Comparison of ENCODE assay signal across 9 mouse cellular contexts in the genomic region with DNA sequence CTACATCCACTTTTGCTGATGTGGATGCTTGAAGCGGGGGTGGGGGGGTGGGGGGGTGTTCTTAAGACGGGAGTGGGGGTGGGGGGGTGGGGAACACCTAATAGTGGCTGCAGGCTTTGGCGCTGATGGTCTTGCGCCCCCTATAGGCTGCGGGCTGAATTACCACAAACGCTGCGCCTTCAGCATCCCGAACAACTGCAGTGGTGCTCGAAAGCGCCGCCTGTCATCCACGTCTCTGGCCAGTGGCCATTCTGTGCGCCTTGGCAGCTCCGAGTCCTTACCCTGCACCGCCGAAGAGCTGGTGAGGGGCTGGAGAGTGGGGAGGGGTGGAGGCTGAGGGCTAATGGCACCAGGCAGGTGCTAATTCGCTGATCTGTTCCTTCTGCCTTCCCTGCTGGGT. TPM values are rescaled to one million over a fixed set of nuclear protein-coding genes. Genes with fewer than 3 reads are reported as not detected.
DNase-seq lines count a peak whose midpoint lies in the region; ATAC-seq and TF ChIP-seq lines count a peak whose summit lies in the region.
"Had no signal": no experiment of that assay in that cellular context is flagged by ENCODE, and none has a peak within 500 bp of the region (broad histone marks: within the 10 kb centered on the region; RNA-seq: fewer than 3 reads in every experiment).

No protein-coding gene starts in this region.

- no peak overlapping the region for H3K9ac ChIP-seq in intestine, embryonic 15.5 days
- H3K9ac ChIP-seq: heart, embryonic 15.5 days had no signal

- H3K27ac ChIP-seq in heart, embryonic 10.5 days: no peak overlapping the region
- no peak overlapping the region for H3K27ac ChIP-seq in olfactory bulb, adult 2 months (ENCODE audit: insufficient read depth, low read depth, low read length)
- H3K27ac ChIP-seq in intestine, embryonic 15.5 days: no peak overlapping the region
- H3K27ac ChIP-seq: heart, embryonic 15.5 days had no signal

- peak; percentile 33 for DNase-seq in heart, adult 8-10 months (ENCODE audit: low spot score)
- no peak for DNase-seq in heart, embryonic 10.5 days (ENCODE audit: low spot score)
- peak; percentile 45 to 48 for DNase-seq in CD8-positive naive resting alpha-beta T cell, adult 2 months (ENCODE audit: low read depth in 2 of 2, low spot score in 2 of 2)
- DNase-seq in cerebellum, adult 11 months: peak; percentile 76
- DNase-seq in frontal cortex, postnatal 25 days (ENCODE audit: low spot score in 2 of 2): peak; percentile 65 to 68
- peak; percentile 70 to 79 for DNase-seq in left cerebral cortex, postnatal 10 days (ENCODE audit: extremely low spot score in 1 of 2, low spot score in 2 of 2)

- WGBS in heart, embryonic 10.5 days: 31% methylated on average over 17 of the region's 17 CpGs
- 19% methylated on average over 17 of the region's 17 CpGs for WGBS in olfactory bulb, adult 2 months
- WGBS in intestine, embryonic 15.5 days: 45% methylated on average over 17 of the region's 17 CpGs

- TF ChIP-seq POLR2A in olfactory bulb, adult 2 months (IDR thresholded peaks at IDR 0.05; ENCODE audit: insufficient read depth, low read depth, low read length): no peak

- peaks cover 22% of the 10 kb centered on the region for H3K4me1 ChIP-seq in heart, embryonic 10.5 days
- peaks cover 21% of the 10 kb centered on the region for H3K4me1 ChIP-seq in olfactory bulb, adult 2 months (ENCODE audit: control insufficient read depth, insufficient read depth, low read length)
- peaks cover 20% of the 10 kb centered on the region for H3K4me1 ChIP-seq in intestine, embryonic 15.5 days (replicated peaks)

- no peak overlapping the region for H3K4me3 ChIP-seq in heart, embryonic 10.5 days
- H3K4me3 ChIP-seq in olfactory bulb, adult 2 months (ENCODE audit: insufficient read depth, low read depth, low read length): no peak overlapping the region
- no peak overlapping the region for H3K4me3 ChIP-seq in intestine, embryonic 15.5 days (replicated peaks)
- H3K4me3 ChIP-seq: heart, embryonic 15.5 days had no signal

- TF ChIP-seq CTCF in olfactory bulb, adult 2 months (IDR thresholded peaks at IDR 0.05; ENCODE audit: insufficient read depth, low read depth, low read length): peak; percentile 49; the same call in 1 of the 2 replicates

- 0 out of 2 replicates have a peak, but pooled peaks cover 3% of the 10 kb centered on the region for H3K27me3 ChIP-seq in heart, embryonic 10.5 days (ENCODE audit: insufficient read depth, poor library complexity, severe bottlenecking)
- H3K27me3 ChIP-seq in intestine, embryonic 15.5 days (replicated peaks): no peaks in the 10 kb centered on the region
- H3K27me3 ChIP-seq: heart, embryonic 15.5 days had no signal

- no peak overlapping the region for H3K4me2 ChIP-seq in intestine, embryonic 15.5 days (replicated peaks)
- H3K4me2 ChIP-seq: heart, embryonic 15.5 days had no signal

- intact Hi-C loops in left cerebral cortex, postnatal 10 days (cut with DNase I): loop anchor here (5.0 kb wide), 1 partner anchor 36 kb away; no protein-coding TSS in a partner anchor

- no peaks in the 10 kb centered on the region for H3K9me3 ChIP-seq in heart, embryonic 10.5 days
- no peaks in the 10 kb centered on the region for H3K9me3 ChIP-seq in intestine, embryonic 15.5 days
- H3K9me3 ChIP-seq: heart, embryonic 15.5 days had no signal

- ATAC-seq in intestine, embryonic 15.5 days: no peak

- peaks cover 61% of the 10 kb centered on the region for H3K36me3 ChIP-seq in heart, embryonic 10.5 days
- peaks cover 22% of the 10 kb centered on the region for H3K36me3 ChIP-seq in intestine, embryonic 15.5 days

RNA-seq across cellular contexts. Expression of a gene that starts 5.9 kb away (rescaled TPM):
- total RNA-seq in heart, adult 8-10 months (2022): 10 to 100 TPM; 13.1 to 16.7 (median 14.8) TPM
- 8.9 and 9.4 TPM in 2 replicates for polyA plus RNA-seq in heart, embryonic 10.5 days (2016; fragmentation: Nextera tagmentation; extraction: Ambion mirVana)
- 1 to 10 TPM; 6.4 to 6.8 TPM for total RNA-seq in left cerebral cortex, postnatal 10 days (2021)
- not detected in 2 replicates for polyA plus RNA-seq in olfactory bulb, adult 2 months (2012; ENCODE audit: insufficient read depth, insufficient read length, low replicate concordance, missing spikeins)
- polyA plus RNA-seq in intestine, embryonic 15.5 days (2015; fragmentation: Nextera tagmentation; extraction: Ambion mirVana): 9.7 and 12.5 TPM in 2 replicates

RNA-seq across cellular contexts. Expression of a gene that starts 26.5 kb away (rescaled TPM):
- 1 to 10 TPM; 8.0 to 9.5 (median 8.6) TPM for total RNA-seq in heart, adult 8-10 months (2022)
- polyA plus RNA-seq in heart, embryonic 10.5 days (2016; fragmentation: Nextera tagmentation; extraction: Ambion mirVana): 5.0 and 7.2 TPM in 2 replicates
- total RNA-seq in left cerebral cortex, postnatal 10 days (2021): 100 to 1,000 TPM; 103 TPM
- not detected in 2 replicates for polyA plus RNA-seq in olfactory bulb, adult 2 months (2012; ENCODE audit: insufficient read depth, insufficient read length, low replicate concordance, missing spikeins)
- 3.1 and 3.2 TPM in 2 replicates for polyA plus RNA-seq in intestine, embryonic 15.5 days (2015; fragmentation: Nextera tagmentation; extraction: Ambion mirVana)

RNA-seq across cellular contexts. Expression of a gene that starts 32.0 kb away (rescaled TPM):
- 10 to 100 TPM; 47.3 to 56.4 (median 53.0) TPM for total RNA-seq in heart, adult 8-10 months (2022)
- 29.5 and 36.7 TPM in 2 replicates for polyA plus RNA-seq in heart, embryonic 10.5 days (2016; fragmentation: Nextera tagmentation; extraction: Ambion mirVana)
- 10 to 100 TPM; 49.9 to 51.7 TPM for total RNA-seq in left cerebral cortex, postnatal 10 days (2021)
- polyA plus RNA-seq in olfactory bulb, adult 2 months (2012; ENCODE audit: insufficient read depth, insufficient read length, low replicate concordance, missing spikeins): not detected in 2 replicates
- 25.1 and 25.6 TPM in 2 replicates for polyA plus RNA-seq in intestine, embryonic 15.5 days (2015; fragmentation: Nextera tagmentation; extraction: Ambion mirVana)

RNA-seq across cellular contexts. Expression of a gene that starts 32.9 kb away (rescaled TPM):
- total RNA-seq in heart, adult 8-10 months (2022): 10 to 100 TPM; 47.9 to 61.2 (median 49.1) TPM
- polyA plus RNA-seq in heart, embryonic 10.5 days (2016; fragmentation: Nextera tagmentation; extraction: Ambion mirVana): 101 and 107 TPM in 2 replicates
- total RNA-seq in left cerebral cortex, postnatal 10 days (2021): 100 to 1,000 TPM; 269 to 272 TPM
- polyA plus RNA-seq in olfactory bulb, adult 2 months (2012; ENCODE audit: insufficient read depth, insufficient read length, low replicate concordance, missing spikeins): not detected in 2 replicates
- 77.3 and 85.5 TPM in 2 replicates for polyA plus RNA-seq in intestine, embryonic 15.5 days (2015; fragmentation: Nextera tagmentation; extraction: Ambion mirVana)

RNA-seq across cellular contexts. Expression of a gene that starts 43.0 kb away (rescaled TPM):
- 1 to 10 TPM; 1.0 to 1.5 (median 1.1) TPM for total RNA-seq in heart, adult 8-10 months (2022)
- 3.0 and 6.3 TPM in 2 replicates for polyA plus RNA-seq in heart, embryonic 10.5 days (2016; fragmentation: Nextera tagmentation; extraction: Ambion mirVana)
- under 1 TPM; 0.73 to 0.81 TPM for total RNA-seq in left cerebral cortex, postnatal 10 days (2021)
- not detected in 2 replicates for polyA plus RNA-seq in olfactory bulb, adult 2 months (2012; ENCODE audit: insufficient read depth, insufficient read length, low replicate concordance, missing spikeins)
- polyA plus RNA-seq in intestine, embryonic 15.5 days (2015; fragmentation: Nextera tagmentation; extraction: Ambion mirVana): 7.4 and 8.3 TPM in 2 replicates
